Mouse (Mus musculus): ENCODE measurements around the gene Krt77.

GRCm38 (mm10) chr15:101916072-101916471, 46.6 kb upstream of the Krt77 start:
- TF ChIP-seq CTCF (IDR thresholded peaks at IDR 0.05; ENCODE audit: extremely low read depth, insufficient read depth, low read length) (no peak), POLR2A (IDR thresholded peaks at IDR 0.05; ENCODE audit: extremely low read depth, insufficient read depth, low read length) (no peak)

Measured in cortical plate, adult 2 months (tissue).